Mouse (Mus musculus) embryonic facial prominence, embryonic 14.5 days (tissue): Measurements from ENCODE around the gene Slc9a9. TPM values are rescaled to one million over a fixed set of nuclear protein-coding genes. Genes with fewer than 3 reads are reported as not detected.

Source experiments
- ATAC-seq: fragments of 200-750 bp; cut with Nextera tagmentation; 2 replicates; pipeline ENCODE4 v1.8.0; 2017; ENCODE audit warnings: low read depth, moderate number of reproducible peaks, moderate TSS enrichment
- DNase-seq: peaks from one replicate; pipeline ENCODE4 v3.0.0-alpha.2; 2015; ENCODE audit warnings: low spot score
- H3K27ac ChIP-seq: fragments of 300-500 bp; sonication (generic); replicated peaks from 2 replicates; pipeline ENCODE4 v1.5.1; 2014; ENCODE audit warnings: low read depth, mild to moderate bottlenecking, low read length, moderate library complexity
- H3K27me3 ChIP-seq: fragments of 300-500 bp; sonication (generic); replicated peaks from 2 replicates; pipeline ENCODE4 v1.6.1; 2014; ENCODE audit warnings: low read length; ENCODE audit not compliant: control insufficient read depth, insufficient read depth
- H3K36me3 ChIP-seq: fragments of 300-500 bp; sonication (generic); 2 replicates; pipeline ENCODE4 v1.6.1; 2014; ENCODE audit warnings: low read length, mixed read lengths; ENCODE audit not compliant: control insufficient read depth, insufficient read depth
- H3K4me1 ChIP-seq: fragments of 300-500 bp; sonication (generic); 2 replicates; pipeline ENCODE4 v1.6.1; 2014; ENCODE audit warnings: antibody characterized with exemption, low read length; ENCODE audit not compliant: control insufficient read depth, insufficient read depth
- H3K4me2 ChIP-seq: fragments of 300-500 bp; sonication (generic); 2 replicates; pipeline ENCODE4 v1.6.1; 2014; ENCODE audit warnings: low read depth, mild to moderate bottlenecking, low read length, moderate library complexity, mixed read lengths
- H3K4me3 ChIP-seq: fragments of 300-500 bp; sonication (generic); 2 replicates; pipeline ENCODE4 v1.5.1; 2014; ENCODE audit warnings: low read depth, mild to moderate bottlenecking, low read length
- H3K9ac ChIP-seq: fragments of 300-500 bp; sonication (generic); 2 replicates; pipeline ENCODE4 v1.6.1; 2014; ENCODE audit warnings: low read depth, mild to moderate bottlenecking, low read length, moderate library complexity, mixed read lengths
- H3K9me3 ChIP-seq: fragments of 300-500 bp; sonication (generic); 2 replicates; pipeline ENCODE4 v1.6.1; 2016; ENCODE audit warnings: low read length; ENCODE audit not compliant: control insufficient read depth
- WGBS: fragments of 180-500 bp; shearing (Covaris S2); extraction: QIAGEN DNeasy Blood & Tissue Kit; methylation state at CpG from one replicate; pipeline ENCODE4 v1.1.7; 2014; 5-methylcytosine and 5-hydroxymethylcytosine counted together
- polyA plus RNA-seq: library from polyadenylated mRNA; unstranded; fragments of >200 nt; fragmentation: Nextera tagmentation; extraction: Ambion mirVana; gene quantifications from 2 replicates; pipeline ENCODE4 v1.2.1, GENCODE M21; 2014

The Slc9a9 gene
- polyA plus RNA-seq, 1 experiment from 2014 or later = 6.5 TPM

DNA sequence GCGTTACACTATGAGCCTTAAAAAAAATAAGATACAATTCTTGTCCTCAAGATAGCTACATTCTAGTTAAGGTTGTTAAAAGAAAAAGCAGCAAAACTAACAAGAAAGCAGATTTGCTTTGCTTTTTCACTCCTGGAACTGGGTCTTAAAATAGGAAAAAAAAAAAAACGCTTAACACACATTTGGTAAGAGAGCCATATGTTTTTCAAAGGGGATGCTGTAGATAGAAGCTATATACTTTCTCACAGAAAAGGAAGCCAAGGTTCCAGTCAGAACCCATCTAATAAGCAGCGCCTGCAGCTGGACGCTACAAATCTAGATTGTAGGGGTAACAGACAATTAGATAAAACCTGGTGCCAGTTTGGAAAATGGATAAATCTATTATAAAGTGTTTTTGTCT is 386.1 kb downstream of the Slc9a9 start:
- ATAC-seq (no peak), DNase-seq (no peak)
- no peak overlapping the region for H3K9ac ChIP-seq
- no peaks in the 10 kb centered on the region for H3K36me3 ChIP-seq
- H3K4me2 ChIP-seq = no peak overlapping the region
- no peaks in the 10 kb centered on the region for H3K4me1 ChIP-seq
- H3K27ac ChIP-seq = no peak overlapping the region
- no peaks in the 10 kb centered on the region for H3K9me3 ChIP-seq
- WGBS = 80% methylated on average over 4 of the region's 4 CpGs
- no peaks in the 10 kb centered on the region for H3K27me3 ChIP-seq
- no peak overlapping the region for H3K4me3 ChIP-seq

DNA sequence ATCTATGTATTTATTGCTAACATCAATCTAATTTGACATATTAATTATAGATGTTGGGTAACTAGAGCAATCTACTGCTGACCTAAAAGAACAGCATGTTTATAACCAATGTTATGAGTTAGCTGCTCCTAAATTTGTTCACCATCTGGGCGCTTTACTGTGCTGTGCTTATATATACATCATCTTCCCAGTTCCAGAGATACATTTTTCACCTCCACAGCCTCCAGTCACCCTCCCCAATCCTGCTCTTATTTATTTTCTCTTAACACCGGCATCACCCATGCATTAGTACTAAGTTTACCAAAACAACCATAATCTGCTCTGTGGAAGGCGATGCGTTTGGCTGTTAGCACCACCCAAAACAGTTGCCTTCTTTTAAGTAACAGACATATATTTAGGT is 391.0 kb downstream of the Slc9a9 start:
- no peak for DNase-seq
- no peak for ATAC-seq
- H3K9ac ChIP-seq = no peak overlapping the region
- no peak overlapping the region for H3K4me3 ChIP-seq
- no peaks in the 10 kb centered on the region for H3K9me3 ChIP-seq
- no peak overlapping the region for H3K4me2 ChIP-seq
- WGBS = 84% methylated on average over 4 of the region's 4 CpGs
- H3K4me1 ChIP-seq = no peaks in the 10 kb centered on the region
- H3K27ac ChIP-seq = no peak overlapping the region
- H3K27me3 ChIP-seq = no peaks in the 10 kb centered on the region
- no peaks in the 10 kb centered on the region for H3K36me3 ChIP-seq

DNA sequence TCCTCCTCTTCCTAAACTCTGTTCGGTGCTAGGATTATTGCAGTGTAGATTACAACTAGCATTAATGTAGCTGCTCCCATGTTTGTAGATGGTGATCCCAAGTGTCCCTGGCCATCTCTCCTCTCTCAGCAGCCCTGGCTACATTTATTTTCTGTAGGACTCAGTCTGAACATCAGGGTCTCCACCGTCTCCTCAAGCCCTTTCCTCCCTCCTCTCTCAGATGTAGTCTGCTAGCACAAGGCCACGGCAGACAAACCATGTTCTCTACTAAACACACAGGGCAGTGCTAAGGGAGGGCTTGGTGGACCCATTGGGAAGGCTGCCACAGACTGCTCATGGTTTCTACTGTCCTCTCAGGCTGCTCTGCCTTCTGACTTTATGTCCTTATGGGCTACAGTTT is 397.3 kb downstream of the Slc9a9 start:
- H3K27me3 ChIP-seq = no peaks in the 10 kb centered on the region
- ATAC-seq = no peak
- H3K27ac ChIP-seq = no peak overlapping the region
- H3K9ac ChIP-seq = no peak overlapping the region
- no peak for DNase-seq
- H3K4me2 ChIP-seq = no peak overlapping the region
- no peaks in the 10 kb centered on the region for H3K36me3 ChIP-seq
- 0 out of 2 replicates have a peak, but pooled peaks cover 2% of the 10 kb centered on the region for H3K4me1 ChIP-seq
- H3K9me3 ChIP-seq = no peaks in the 10 kb centered on the region
- 72% methylated on average over 2 of the region's 3 CpGs for WGBS
- no peak overlapping the region for H3K4me3 ChIP-seq

DNA sequence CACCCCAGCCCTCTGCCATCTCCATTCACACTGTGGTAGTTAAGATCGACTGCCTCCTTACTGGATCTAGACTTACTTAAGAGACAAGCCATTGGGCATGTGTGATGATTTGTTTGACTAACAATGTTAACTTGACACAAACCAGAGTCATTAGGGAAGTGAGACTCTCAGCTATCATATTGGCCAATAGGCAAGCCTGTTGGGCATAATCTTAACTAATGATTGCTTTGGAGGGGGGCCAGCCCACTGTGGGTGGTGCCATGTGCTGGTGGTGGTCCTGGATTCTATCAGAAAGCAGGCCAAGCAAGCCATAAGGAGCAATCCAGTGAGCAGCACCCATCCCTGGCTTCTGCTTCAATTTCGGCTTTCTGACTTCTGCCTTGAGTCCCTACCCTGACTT is 398.8 kb downstream of the Slc9a9 start:
- H3K4me1 ChIP-seq = 0 out of 2 replicates have a peak, but pooled peaks cover 15% of the 10 kb centered on the region
- WGBS = 97% methylated on average over 2 of the region's 2 CpGs
- H3K36me3 ChIP-seq = no peaks in the 10 kb centered on the region
- H3K27ac ChIP-seq = no peak overlapping the region
- no peak overlapping the region for H3K4me2 ChIP-seq
- DNase-seq = no peak
- no peak overlapping the region for H3K9ac ChIP-seq
- no peaks in the 10 kb centered on the region for H3K27me3 ChIP-seq
- no peak for ATAC-seq
- no peaks in the 10 kb centered on the region for H3K9me3 ChIP-seq
- no peak overlapping the region for H3K4me3 ChIP-seq

DNA sequence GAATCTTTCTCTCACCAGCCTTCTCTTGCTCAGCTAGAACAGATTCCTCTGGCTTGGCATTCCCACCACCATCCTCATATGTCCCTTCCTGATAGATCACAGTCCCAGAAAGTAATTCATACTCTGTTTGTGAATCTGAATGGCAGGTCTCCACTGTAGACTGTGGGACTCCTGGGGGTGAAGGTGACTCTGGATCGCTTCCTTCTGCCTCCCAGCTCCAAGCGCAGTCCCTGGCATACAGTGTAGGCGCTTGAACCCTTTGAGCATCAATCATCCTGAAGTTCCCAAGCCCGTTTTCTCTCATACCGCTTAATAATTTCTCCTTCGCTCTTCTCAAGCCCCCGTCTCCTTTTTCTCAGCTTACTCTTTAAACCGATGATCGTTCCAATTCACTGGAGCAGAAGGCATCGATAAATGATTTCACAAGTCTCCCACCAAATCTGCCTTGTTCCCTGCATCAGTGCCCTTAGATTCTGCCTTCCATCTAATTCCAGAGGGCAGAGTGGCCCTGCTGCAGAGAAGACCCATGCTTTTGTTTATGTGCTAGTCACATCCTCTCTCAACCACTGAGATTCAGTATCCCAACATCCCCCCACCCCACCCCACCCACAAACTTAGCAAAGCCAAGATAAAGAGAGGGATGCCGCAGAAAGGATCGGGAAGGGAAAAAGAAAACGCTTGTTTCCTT is 401.3 kb downstream of the Slc9a9 start:
- peaks cover 22% of the 10 kb centered on the region; the same call in 1 of the 2 replicates for H3K4me1 ChIP-seq
- H3K4me2 ChIP-seq = no peak overlapping the region
- no peak overlapping the region for H3K4me3 ChIP-seq
- no peaks in the 10 kb centered on the region for H3K36me3 ChIP-seq
- DNase-seq (no peak), ATAC-seq (no peak)
- 79% methylated on average over 13 of the region's 13 CpGs for WGBS
- no peak overlapping the region for H3K9ac ChIP-seq
- H3K27me3 ChIP-seq = no peaks in the 10 kb centered on the region
- no peak overlapping the region for H3K27ac ChIP-seq
- H3K9me3 ChIP-seq = no peaks in the 10 kb centered on the region

DNA sequence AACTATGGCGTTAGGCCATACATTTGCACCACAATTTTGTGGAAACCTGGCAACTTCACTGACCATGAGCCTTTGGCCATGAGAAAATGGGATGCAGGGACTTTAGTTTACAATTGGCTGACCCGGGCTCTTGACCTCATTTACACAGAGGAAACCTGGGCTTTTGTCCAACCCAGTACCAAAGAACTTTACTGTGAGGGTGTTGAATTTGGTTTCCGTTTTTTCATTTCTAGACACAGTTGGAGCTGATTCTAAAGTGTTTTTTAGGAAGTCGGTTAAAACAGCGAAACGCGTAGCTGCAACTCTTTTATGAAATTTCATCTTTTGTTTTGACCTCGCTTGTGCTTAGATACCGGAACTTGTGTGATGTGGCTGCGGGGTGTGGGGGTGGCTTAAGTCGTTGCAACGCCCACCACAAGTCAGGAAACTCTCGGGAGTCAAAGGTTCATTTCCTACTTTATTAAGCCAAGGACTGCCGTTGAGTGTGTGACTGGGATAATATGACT is 402.8 kb downstream of the Slc9a9 start:
- no peak overlapping the region for H3K4me2 ChIP-seq
- H3K9me3 ChIP-seq = no peaks in the 10 kb centered on the region
- H3K9ac ChIP-seq = no peak overlapping the region
- no peak overlapping the region for H3K4me3 ChIP-seq
- no peaks in the 10 kb centered on the region for H3K36me3 ChIP-seq
- peak; percentile 66 for DNase-seq
- no peaks in the 10 kb centered on the region for H3K27me3 ChIP-seq
- ATAC-seq = 0 out of 2 replicates have a peak, but pooled peaks have one; percentile 50
- peak overlapping the region; percentile 46; the same call in 1 of the 2 replicates for H3K27ac ChIP-seq
- H3K4me1 ChIP-seq = peaks cover 24% of the 10 kb centered on the region; the same call in 1 of the 2 replicates
- 52% methylated on average over 14 of the region's 14 CpGs for WGBS

DNA sequence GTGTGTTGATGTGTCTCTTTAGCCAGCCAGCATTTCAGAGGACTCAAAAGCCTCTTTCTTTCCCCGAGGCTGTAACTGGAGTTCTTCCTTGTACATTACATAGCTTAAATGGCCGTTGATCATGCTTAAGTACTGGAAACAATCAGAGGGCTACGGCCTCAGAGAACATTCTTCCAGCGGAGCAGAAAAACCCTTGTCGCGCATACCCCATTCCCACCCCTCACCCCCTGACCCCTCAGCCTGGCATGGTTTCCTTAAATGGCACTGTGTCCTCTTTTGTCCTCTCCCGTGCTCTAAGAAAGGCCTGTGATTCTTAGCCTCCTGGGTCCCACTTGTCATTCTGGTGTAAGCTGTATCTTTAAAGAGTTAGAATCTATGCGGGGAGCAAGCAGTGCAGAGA is 404.0 kb downstream of the Slc9a9 start:
- Histone ChIP-seq H3K4me1 (peaks cover 24% of the 10 kb centered on the region; the same call in 1 of the 2 replicates), H3K4me3 (no peak overlapping the region), H3K4me2 (no peak overlapping the region), H3K27ac (0 out of 2 replicates have a peak overlapping the region, but pooled peaks have one; percentile 46), H3K9me3 (no peaks in the 10 kb centered on the region), H3K36me3 (no peaks in the 10 kb centered on the region), H3K9ac (no peak overlapping the region), H3K27me3 (no peaks in the 10 kb centered on the region)
- ATAC-seq (no peak), DNase-seq (peak; percentile 48)
- WGBS = 26% methylated on average over 8 of the region's 8 CpGs

DNA sequence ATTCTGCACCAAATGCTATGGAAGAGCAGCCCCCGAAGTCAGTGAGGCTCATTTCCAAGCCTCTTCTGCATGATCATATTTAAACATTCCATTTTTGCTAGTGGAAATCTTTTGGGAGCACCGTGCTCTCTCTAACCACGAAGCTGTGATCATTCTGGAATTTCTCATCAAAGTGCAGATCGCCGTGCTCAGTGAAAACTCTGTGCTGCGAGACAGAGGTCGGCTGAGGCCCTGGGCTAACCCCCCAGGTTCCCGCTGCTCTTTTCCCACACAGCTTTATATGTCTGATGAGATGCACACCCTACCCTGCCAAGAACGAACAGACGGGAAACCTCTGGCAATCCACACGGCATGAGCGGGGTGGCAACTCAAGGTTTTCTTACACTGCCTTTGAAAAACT is 406.1 kb downstream of the Slc9a9 start:
- Histone ChIP-seq H3K27ac (0 out of 2 replicates have a peak overlapping the region, but pooled peaks have one; percentile 10), H3K36me3 (no peaks in the 10 kb centered on the region), H3K9ac (peak overlapping the region; percentile 27; the same call in 1 of the 2 replicates), H3K4me2 (peak overlapping the region; percentile 28), H3K4me3 (no peak overlapping the region), H3K27me3 (no peaks in the 10 kb centered on the region), H3K9me3 (no peaks in the 10 kb centered on the region), H3K4me1 (peaks cover 24% of the 10 kb centered on the region; the same call in 1 of the 2 replicates)
- no peak for ATAC-seq
- 27% methylated on average over 12 of the region's 12 CpGs for WGBS
- peak; percentile 80 for DNase-seq

DNA sequence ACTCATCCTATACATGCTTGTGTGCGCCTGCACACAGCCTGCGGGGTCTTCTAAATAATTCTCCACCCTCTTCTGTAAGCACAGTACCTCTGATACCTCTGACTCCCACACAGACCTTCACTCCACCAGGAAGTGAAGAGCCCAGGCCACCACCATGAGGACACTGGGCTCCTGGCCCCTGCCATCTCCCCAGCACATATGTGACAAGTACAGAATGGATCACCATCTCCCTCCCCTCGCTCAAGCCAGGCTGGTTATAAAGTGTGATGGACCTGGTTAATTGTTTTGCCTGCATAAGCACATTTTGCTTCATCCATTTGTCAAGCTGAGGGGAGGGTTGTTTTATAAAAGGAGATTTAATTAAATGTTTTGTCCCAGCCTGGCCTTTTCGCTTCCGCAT is 408.2 kb downstream of the Slc9a9 start:
- no peaks in the 10 kb centered on the region for H3K9me3 ChIP-seq
- no peak overlapping the region for H3K27ac ChIP-seq
- DNase-seq (no peak), ATAC-seq (no peak)
- no peaks in the 10 kb centered on the region for H3K36me3 ChIP-seq
- no peak overlapping the region for H3K4me3 ChIP-seq
- H3K9ac ChIP-seq = no peak overlapping the region
- no peaks in the 10 kb centered on the region for H3K27me3 ChIP-seq
- peaks cover 13% of the 10 kb centered on the region; the same call in 1 of the 2 replicates for H3K4me1 ChIP-seq
- H3K4me2 ChIP-seq = no peak overlapping the region
- 82% methylated on average over 5 of the region's 5 CpGs for WGBS
